Mouse (Mus musculus): Measurements from ENCODE around the gene Bcl2l12. TPM values are rescaled to one million over a fixed set of nuclear protein-coding genes. Genes with fewer than 3 reads are reported as not detected.

Gene Bcl2l12
- total and polyA plus RNA-seq, 2 experiments from 2014 or later = 5.9 to 11.4 TPM

GRCm38 (mm10) chr7:44974383-44975116 lies 24.0 kb downstream of the Bcl2l12 start, which contains the start of gene Cpt1c:
Gene Cpt1c (minus strand): TSS chr7:44974851.
- ATAC-seq (ENCODE audit: low FRiP score) (peak; percentile 41; the same call in 1 of the 2 replicates), DNase-seq (ENCODE audit: low spot score) (peak; percentile 97)
- Histone ChIP-seq H3K27ac (ENCODE audit: low read depth, low read length) (peak within 1 kb of the TSS; percentile 91), H3K27me3 (ENCODE audit: insufficient read depth, low read length) (no peaks in the 10 kb centered on the region), H3K4me2 (ENCODE audit: low read depth, low read length, poor library complexity, severe bottlenecking) (peak within 1 kb of the TSS; percentile 92), H3K4me3 (ENCODE audit: low read depth, low read length) (peak within 1 kb of the TSS; percentile 51), H3K4me1 (ENCODE audit: insufficient read depth, low read length) (peaks cover 25% of the 10 kb centered on the region; the same call in 1 of the 2 replicates), H3K36me3 (ENCODE audit: insufficient read depth, low read length) (peaks cover 30% of the 10 kb centered on the region), H3K9ac (replicated peaks; ENCODE audit: low read length, poor library complexity, severe bottlenecking) (peak within 1 kb of the TSS; percentile 66), H3K9me3 (ENCODE audit: low read length) (no peaks in the 10 kb centered on the region)
- TF ChIP-seq CTCF (IDR thresholded peaks at IDR 0.05) = peak; percentile 12; the same call in 1 of the 2 replicates
- 1% methylated on average over 22 of the region's 22 CpGs for WGBS

GRCm38 (mm10) chr7:44973415-44974130 lies 24.9 kb downstream of the Bcl2l12 start:
- H3K27me3 ChIP-seq (ENCODE audit: insufficient read depth, low read length) = no peaks in the 10 kb centered on the region
- H3K9me3 ChIP-seq (ENCODE audit: low read length) = no peaks in the 10 kb centered on the region
- H3K36me3 ChIP-seq (ENCODE audit: insufficient read depth, low read length) = peaks cover 20% of the 10 kb centered on the region
- H3K4me3 ChIP-seq (ENCODE audit: low read depth, low read length) = peak overlapping the region; percentile 51
- ATAC-seq (ENCODE audit: low FRiP score) (no peak), DNase-seq (ENCODE audit: low spot score) (no peak)
- H3K9ac ChIP-seq (replicated peaks; ENCODE audit: low read length, poor library complexity, severe bottlenecking) = peak overlapping the region; percentile 66
- no peak for TF ChIP-seq CTCF (IDR thresholded peaks at IDR 0.05)
- 19% methylated on average over 14 of the region's 14 CpGs for WGBS
- peak overlapping the region; percentile 92 for H3K4me2 ChIP-seq (ENCODE audit: low read depth, low read length, poor library complexity, severe bottlenecking)
- H3K27ac ChIP-seq (ENCODE audit: low read depth, low read length) = peak overlapping the region; percentile 91
- peaks cover 25% of the 10 kb centered on the region; the same call in 1 of the 2 replicates for H3K4me1 ChIP-seq (ENCODE audit: insufficient read depth, low read length)

GRCm38 (mm10) chr7:44971142-44971541 lies 27.4 kb downstream of the Bcl2l12 start:
- Histone ChIP-seq H3K4me1 (ENCODE audit: insufficient read depth, low read length) (peaks cover 25% of the 10 kb centered on the region; the same call in 1 of the 2 replicates), H3K4me3 (ENCODE audit: low read depth, low read length) (peak overlapping the region; percentile 42), H3K4me2 (ENCODE audit: low read depth, low read length, poor library complexity, severe bottlenecking) (peak overlapping the region; percentile 69), H3K27me3 (ENCODE audit: insufficient read depth, low read length) (no peaks in the 10 kb centered on the region), H3K9ac (replicated peaks; ENCODE audit: low read length, poor library complexity, severe bottlenecking) (peak overlapping the region; percentile 59), H3K27ac (ENCODE audit: low read depth, low read length) (peak overlapping the region; percentile 77), H3K36me3 (ENCODE audit: insufficient read depth, low read length) (peaks cover 8% of the 10 kb centered on the region), H3K9me3 (ENCODE audit: low read length) (no peaks in the 10 kb centered on the region)
- no peak for DNase-seq (ENCODE audit: low spot score)
- WGBS = 66% methylated on average over 7 of the region's 7 CpGs
- no peak for TF ChIP-seq CTCF (IDR thresholded peaks at IDR 0.05)
- ATAC-seq (ENCODE audit: low FRiP score) = no peak

DNA sequence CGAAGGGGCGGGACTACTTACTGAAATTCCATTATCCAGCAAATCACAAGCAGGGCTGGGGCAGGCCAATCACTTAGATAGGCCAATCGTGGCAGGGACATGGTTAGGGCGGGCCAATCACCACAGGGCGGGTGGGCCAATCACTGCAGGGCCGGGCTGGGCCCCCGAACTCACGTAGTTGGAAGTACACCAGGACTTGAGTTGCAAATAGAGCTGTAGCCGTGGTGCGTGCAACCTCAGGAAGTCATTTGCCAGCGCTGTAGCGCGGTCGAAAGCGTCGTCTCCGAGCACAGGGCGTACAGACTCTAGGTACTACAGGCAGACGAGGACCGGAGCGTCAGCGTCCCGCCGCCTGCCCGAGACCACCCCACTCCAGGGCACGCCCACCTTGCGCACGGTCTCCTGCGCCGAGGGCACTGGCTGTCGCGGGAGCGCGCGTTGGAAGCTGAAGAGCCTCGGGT lies 28.3 kb downstream of the Bcl2l12 start:
- Histone ChIP-seq H3K36me3 (ENCODE audit: insufficient read depth, low read length) (peaks cover 8% of the 10 kb centered on the region), H3K4me1 (ENCODE audit: insufficient read depth, low read length) (peaks cover 25% of the 10 kb centered on the region; the same call in 1 of the 2 replicates), H3K4me3 (ENCODE audit: low read depth, low read length) (peak overlapping the region; percentile 42), H3K4me2 (ENCODE audit: low read depth, low read length, poor library complexity, severe bottlenecking) (peak overlapping the region; percentile 69), H3K27me3 (ENCODE audit: insufficient read depth, low read length) (no peaks in the 10 kb centered on the region), H3K27ac (ENCODE audit: low read depth, low read length) (peak overlapping the region; percentile 77), H3K9me3 (ENCODE audit: low read length) (no peaks in the 10 kb centered on the region), H3K9ac (replicated peaks; ENCODE audit: low read length, poor library complexity, severe bottlenecking) (peak overlapping the region; percentile 59)
- no peak for TF ChIP-seq CTCF (IDR thresholded peaks at IDR 0.05)
- ATAC-seq (ENCODE audit: low FRiP score) (peak; percentile 94), DNase-seq (ENCODE audit: low spot score) (peak; percentile 97)
- under 1% methylated on average over 36 of the region's 36 CpGs for WGBS

DNA sequence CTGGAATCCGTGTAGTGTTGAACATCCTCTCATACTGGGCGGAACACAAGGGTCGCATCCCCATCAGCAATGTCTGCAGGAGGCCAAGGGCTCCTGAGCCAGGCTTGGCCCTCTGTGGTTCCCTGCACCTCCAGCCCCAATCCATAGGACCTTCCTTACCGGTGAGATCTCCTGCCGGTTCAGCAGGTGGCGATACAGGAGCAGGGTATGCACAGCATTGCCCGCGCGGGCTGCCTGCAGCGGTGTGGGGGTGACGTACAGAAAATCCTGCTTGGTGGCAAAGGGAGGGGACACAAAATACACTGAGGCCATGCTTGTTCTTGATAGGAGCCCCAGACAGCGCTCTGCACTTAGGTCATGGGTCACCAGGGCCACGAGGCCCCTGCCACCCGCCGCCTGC lies 31.9 kb downstream of the Bcl2l12 start:
- Histone ChIP-seq H3K9ac (replicated peaks; ENCODE audit: low read length, poor library complexity, severe bottlenecking) (no peak overlapping the region), H3K4me1 (ENCODE audit: insufficient read depth, low read length) (peaks cover 6% of the 10 kb centered on the region; the same call in 1 of the 2 replicates), H3K4me3 (ENCODE audit: low read depth, low read length) (no peak overlapping the region), H3K27me3 (ENCODE audit: insufficient read depth, low read length) (no peaks in the 10 kb centered on the region), H3K4me2 (ENCODE audit: low read depth, low read length, poor library complexity, severe bottlenecking) (no peak overlapping the region), H3K27ac (ENCODE audit: low read depth, low read length) (no peak overlapping the region), H3K9me3 (ENCODE audit: low read length) (no peaks in the 10 kb centered on the region), H3K36me3 (ENCODE audit: insufficient read depth, low read length) (peaks cover 27% of the 10 kb centered on the region)
- no peak for TF ChIP-seq CTCF (IDR thresholded peaks at IDR 0.05)
- no peak for DNase-seq (ENCODE audit: low spot score)
- WGBS = 79% methylated on average over 14 of the region's 15 CpGs
- no peak for ATAC-seq (ENCODE audit: low FRiP score)

Data from midbrain, postnatal 0 days (tissue).